In genomic region chr11:46439005-46439543, GRCm38 (mm10) we compare ENCODE assay signal across 27 mouse cellular contexts. TPM values are rescaled to one million over a fixed set of nuclear protein-coding genes. Genes with fewer than 3 reads are reported as not detected.
A peak's percentile ranks its signal among the peaks of the same experiment; 100 is the strongest.
DNase-seq lines count a peak whose midpoint lies in the region; ATAC-seq and TF ChIP-seq lines count a peak whose summit lies in the region.
"Had no signal": no experiment of that assay in that cellular context is flagged by ENCODE, and none has a peak within 500 bp of the region (broad histone marks: within the 10 kb centered on the region; RNA-seq: fewer than 3 reads in every experiment).

No protein-coding gene starts in this region.

- peaks cover 41% of the 10 kb centered on the region for H3K79me2 ChIP-seq in CH12.LX (replicated peaks; ENCODE audit: control insufficient read depth, extremely low read depth, insufficient read depth, poor library complexity, severe bottlenecking)

- no peak for TF ChIP-seq CTCF in CH12.LX (conservative IDR thresholded peaks at IDR 0.05 in 1 of 2, IDR thresholded peaks at IDR 0.05 in 1 of 2; ENCODE audit: low read depth in 2 of 2, low read length in 2 of 2)

- no peaks in the 10 kb centered on the region for H3K27me3 ChIP-seq in erythroblast, embryonic 14.5 days (ENCODE audit: control insufficient read depth)
- H3K27me3 ChIP-seq in CH12.LX (replicated peaks) = no peaks in the 10 kb centered on the region
- no peaks in the 10 kb centered on the region for H3K27me3 ChIP-seq in liver, embryonic 15.5 days
- no peaks in the 10 kb centered on the region for H3K27me3 ChIP-seq in hindbrain, embryonic 10.5 days (ENCODE audit: insufficient read depth, poor library complexity, severe bottlenecking)
- H3K27me3 ChIP-seq: embryonic facial prominence, embryonic 15.5 days; forebrain, embryonic 12.5 days; heart, embryonic 13.5 days; hindbrain, embryonic 12.5 days; intestine, embryonic 15.5 days had no signal

- H3K4me2 ChIP-seq in CH12.LX (ENCODE audit: insufficient read depth, low read depth, poor library complexity, severe bottlenecking) = peak overlapping the region; percentile 57; the same call in 1 of the 2 replicates
- peak overlapping the region; percentile 75 for H3K4me2 ChIP-seq in liver, embryonic 15.5 days
- H3K4me2 ChIP-seq: embryonic facial prominence, embryonic 15.5 days; forebrain, embryonic 12.5 days; heart, embryonic 13.5 days; hindbrain, embryonic 12.5 days; intestine, embryonic 15.5 days had no signal

- TF ChIP-seq RAD21 in CH12.LX (IDR thresholded peaks at IDR 0.05; ENCODE audit: low read depth, low read length) = no peak

- ATAC-seq in erythroblast, adult 5-6 weeks (replicated peaks; ENCODE audit: low FRiP score, poor library complexity, severe bottlenecking) = no peak
- ATAC-seq in liver, embryonic 15.5 days (ENCODE audit: insufficient read depth) = no peak
- no peak for ATAC-seq in inflammation-experienced regulatory T-cells, adult 6 months
- ATAC-seq: CD4-positive, CD25-positive, alpha-beta regulatory T cell, adult 4 months; forebrain, embryonic 16.5 days; hindbrain, postnatal 0 days; intestine, embryonic 15.5 days had no signal

- peak overlapping the region; percentile 39; the same call in 1 of the 2 replicates for H3K9ac ChIP-seq in CH12.LX (ENCODE audit: insufficient read depth, low read depth)
- H3K9ac ChIP-seq in liver, embryonic 15.5 days = no peak overlapping the region
- H3K9ac ChIP-seq: embryonic facial prominence, embryonic 15.5 days; forebrain, embryonic 12.5 days; heart, embryonic 13.5 days; hindbrain, embryonic 12.5 days; intestine, embryonic 15.5 days had no signal

- H3K4me1 ChIP-seq in erythroblast, embryonic 14.5 days (ENCODE audit: control insufficient read depth) = peaks cover 80% of the 10 kb centered on the region
- H3K4me1 ChIP-seq in CH12.LX (ENCODE audit: control insufficient read depth in 1 of 2, insufficient read depth in 2 of 2) = peaks cover 2 to 74% of the 10 kb centered on the region in 2 experiments; a peak in 3 of 4 replicates
- peaks cover 61% of the 10 kb centered on the region for H3K4me1 ChIP-seq in liver, embryonic 15.5 days (replicated peaks)
- H3K4me1 ChIP-seq in hindbrain, embryonic 10.5 days (replicated peaks) = peaks cover 10% of the 10 kb centered on the region; the same call in 1 of the 2 replicates

- in situ Hi-C loops in CH12.LX (cut with MboI; ENCODE audit: low pct_ligation_motif_present, low pct_unique_long_range_greater_than_20kb, low sequenced_read_pairs) = loop anchor here (5.0 kb wide), 2 partner anchors 52 to 132 kb away; partner anchors contain the start of gene Itk

- H3K9me3 ChIP-seq in erythroblast, embryonic 14.5 days (ENCODE audit: control insufficient read depth, low read length) = no peaks in the 10 kb centered on the region
- no peaks in the 10 kb centered on the region for H3K9me3 ChIP-seq in CH12.LX (replicated peaks; ENCODE audit: low read length)
- no peaks in the 10 kb centered on the region for H3K9me3 ChIP-seq in liver, embryonic 15.5 days (replicated peaks)
- H3K9me3 ChIP-seq in hindbrain, embryonic 10.5 days = no peaks in the 10 kb centered on the region
- H3K9me3 ChIP-seq: embryonic facial prominence, embryonic 15.5 days; forebrain, embryonic 12.5 days; heart, embryonic 13.5 days; hindbrain, embryonic 12.5 days; intestine, embryonic 15.5 days had no signal

- TF ChIP-seq POLR2A in CH12.LX (IDR thresholded peaks at IDR 0.05; ENCODE audit: low read depth, low read length) = no peak

- peaks cover 59% of the 10 kb centered on the region for H3K36me3 ChIP-seq in erythroblast, embryonic 14.5 days (ENCODE audit: control insufficient read depth)
- H3K36me3 ChIP-seq in CH12.LX (replicated peaks in 1 of 2; ENCODE audit: control insufficient read depth in 1 of 2, insufficient read depth in 1 of 2, low read length in 1 of 2) = peaks cover 22 to 58% of the 10 kb centered on the region in 2 experiments
- H3K36me3 ChIP-seq in liver, embryonic 15.5 days (replicated peaks) = peaks cover 41% of the 10 kb centered on the region
- H3K36me3 ChIP-seq in hindbrain, embryonic 10.5 days = peaks cover 56% of the 10 kb centered on the region
- H3K36me3 ChIP-seq: intestine, embryonic 15.5 days had no signal

- TF ChIP-seq EP300 in CH12.LX (IDR thresholded peaks at IDR 0.05; ENCODE audit: low read length) = no peak

- peak overlapping the region; percentile 73 for H3K4me3 ChIP-seq in erythroblast, embryonic 14.5 days (replicated peaks)
- no peak overlapping the region for H3K4me3 ChIP-seq in CH12.LX (replicated peaks in 1 of 3; ENCODE audit: low read depth in 2 of 3, low read length in 2 of 3, poor library complexity in 1 of 3)
- H3K4me3 ChIP-seq in liver, embryonic 15.5 days (replicated peaks) = peak overlapping the region; percentile 15
- no peak overlapping the region for H3K4me3 ChIP-seq in hindbrain, embryonic 10.5 days
- H3K4me3 ChIP-seq: embryonic facial prominence, embryonic 15.5 days; forebrain, embryonic 12.5 days; heart, embryonic 13.5 days; hindbrain, embryonic 12.5 days; intestine, embryonic 15.5 days had no signal

- dilution Hi-C loops in CH12.LX (cut with MboI; ENCODE audit: extremely low pct_ligation_motif_present, extremely low pct_unique_long_range_greater_than_20kb, low sequenced_read_pairs) = no loop called here

- 20% methylated on average over 5 of the region's 5 CpGs for WGBS in liver, embryonic 15.5 days (ENCODE audit: insufficient replicate concordance)
- 95% methylated on average over 5 of the region's 5 CpGs for WGBS in hindbrain, embryonic 10.5 days

- DNase-seq in CH12.LX (ENCODE audit: extremely low read depth) = no peak
- peak; percentile 42 for DNase-seq in c-Kit-positive CD71-positive TER-119-positive erythroid progenitor cells, embryonic 14.5 days (ENCODE audit: low spot score)
- DNase-seq in embryo, embryonic 9.5 days (ENCODE audit: extremely low spot score) = no peak
- DNase-seq in hindbrain, embryonic 10.5 days (ENCODE audit: low spot score) = no peak
- DNase-seq: adrenal gland, adult 8-10 months; B cell, adult 2 months; cerebellum, adult 18-20 months; cerebellum, postnatal 10 days; gastrocnemius, postnatal 14 days; heart, postnatal 36 days had no signal

- no peak overlapping the region for H3K27ac ChIP-seq in CH12.LX (ENCODE audit: insufficient read depth, low read depth)
- H3K27ac ChIP-seq in liver, embryonic 15.5 days (replicated peaks) = peak overlapping the region; percentile 39; the same call in 1 of the 2 replicates
- no peak overlapping the region for H3K27ac ChIP-seq in hindbrain, embryonic 10.5 days
- H3K27ac ChIP-seq: embryonic facial prominence, embryonic 15.5 days; forebrain, embryonic 12.5 days; heart, embryonic 13.5 days; hindbrain, embryonic 12.5 days; hindbrain, postnatal 0 days; intestine, embryonic 15.5 days had no signal

TF ChIP-seq in CH12.LX, 34 proteins besides CTCF, POLR2A, EP300 and RAD21 (continues in another document):
- TF ChIP-seq NELFE (IDR thresholded peaks at IDR 0.05; ENCODE audit: low read depth, low read length) = no peak
- TF ChIP-seq JUND (conservative IDR thresholded peaks at IDR 0.05; ENCODE audit: low read depth, low read length) = no peak

RNA-seq across cellular contexts. Expression of gene Med7, which starts 2.3 kb away (rescaled TPM):
- 19.9 and 26.4 TPM in 2 replicates for polyA plus RNA-seq in erythroblast, embryonic 14.5 days (2012)
- 62.1 and 110 TPM in 2 replicates for total RNA-seq in erythroblast, adult 5-6 weeks (2015; ENCODE audit: low replicate concordance)
- total RNA-seq in erythroblast, adult 5-6 weeks (2017; ENCODE audit: low replicate concordance) = 35.3 and 40.0 TPM in 2 replicates
- 32.7 and 37.1 TPM in 2 replicates for total RNA-seq in CH12.LX (2012; rRNA removed)
- total RNA-seq in CH12.LX (2014; rRNA removed) = 104 and 115 TPM in 2 replicates
- 59.9 and 60.0 TPM in 2 replicates for polyA plus RNA-seq in CH12.LX (2012; ENCODE audit: insufficient read length, low read depth)
- 48.2 and 53.4 TPM in 2 replicates for polyA plus RNA-seq in liver, embryonic 15.5 days (2015; fragmentation: Nextera tagmentation; extraction: Ambion mirVana)
- 92.6 and 97.7 TPM in 2 replicates for polyA plus RNA-seq in hindbrain, embryonic 10.5 days (2016; fragmentation: Nextera tagmentation; extraction: Ambion mirVana)
- 10 to 100 TPM; 35.9 to 39.6 (median 37.9) TPM for polyA plus RNA-seq in inflammation-experienced regulatory T-cells, adult 6 months (2017; shearing (Covaris generic))

RNA-seq across cellular contexts. Expression of gene Havcr2, which starts 15.7 kb away (rescaled TPM):
- 0.04 TPM in 1 of 2 replicates, not detected in the other for polyA plus RNA-seq in erythroblast, embryonic 14.5 days (2012)
- 0.19 and 1.5 TPM in 2 replicates for total RNA-seq in erythroblast, adult 5-6 weeks (2015; ENCODE audit: low replicate concordance)
- 1.8 and 3.5 TPM in 2 replicates for total RNA-seq in erythroblast, adult 5-6 weeks (2017; ENCODE audit: low replicate concordance)
- total RNA-seq in CH12.LX (2012; rRNA removed) = 0.08 TPM in 1 of 2 replicates, not detected in the other
- total RNA-seq in CH12.LX (2014; rRNA removed) = 0.20 and 0.27 TPM in 2 replicates
- polyA plus RNA-seq in CH12.LX (2012; ENCODE audit: insufficient read length, low read depth) = 0.44 and 0.60 TPM in 2 replicates
- polyA plus RNA-seq in liver, embryonic 15.5 days (2015; fragmentation: Nextera tagmentation; extraction: Ambion mirVana) = 0.15 and 0.20 TPM in 2 replicates
- polyA plus RNA-seq in hindbrain, embryonic 10.5 days (2016; fragmentation: Nextera tagmentation; extraction: Ambion mirVana) = 0.20 TPM in 1 of 2 replicates, not detected in the other
- polyA plus RNA-seq in inflammation-experienced regulatory T-cells, adult 6 months (2017; shearing (Covaris generic)) = 10 to 100 TPM in 1 of 3 experiments, 1 to 10 TPM in 2; 1.6 to 47.0 (median 2.3) TPM
- total RNA-seq: gastrocnemius, postnatal 14 days had no signal
- polyA plus RNA-seq: embryonic facial prominence, embryonic 11.5 days; forebrain, embryonic 12.5 days had no signal

RNA-seq across cellular contexts. Expression of gene Fam71b, which starts 42.7 kb away (rescaled TPM):
- not detected in 2 replicates for polyA plus RNA-seq in erythroblast, embryonic 14.5 days (2012)
- total RNA-seq in erythroblast, adult 5-6 weeks (2015; ENCODE audit: low replicate concordance) = not detected in 2 replicates
- total RNA-seq in erythroblast, adult 5-6 weeks (2017; ENCODE audit: low replicate concordance) = not detected in 2 replicates
- total RNA-seq in CH12.LX (2012; rRNA removed) (2.6 and 2.7 TPM in 2 replicates), CH12.LX (2014; rRNA removed) (0.46 TPM in 1 of 2 replicates, not detected in the other)
- polyA plus RNA-seq in CH12.LX (2012; ENCODE audit: insufficient read length, low read depth) = 2.4 and 2.6 TPM in 2 replicates
- polyA plus RNA-seq in liver, embryonic 15.5 days (2015; fragmentation: Nextera tagmentation; extraction: Ambion mirVana) = not detected in 2 replicates
- polyA plus RNA-seq in hindbrain, embryonic 10.5 days (2016; fragmentation: Nextera tagmentation; extraction: Ambion mirVana) = not detected in 2 replicates
- polyA plus RNA-seq in inflammation-experienced regulatory T-cells, adult 6 months (2017; shearing (Covaris generic)) = under 1 TPM in 1 of 3 experiments, not detected in 2; 0.69 TPM
- total RNA-seq: adrenal gland, adult 8-10 months; adrenal gland, postnatal 4 days; gastrocnemius, postnatal 14 days; heart, postnatal 36 days; hindbrain, postnatal 0 days had no signal
- polyA plus RNA-seq: brain, embryonic 14.5 days; embryonic facial prominence, embryonic 11.5 days; embryonic facial prominence, embryonic 15.5 days; forebrain, embryonic 12.5 days; forebrain, embryonic 16.5 days; frontal cortex, adult 2 months; heart, embryonic 13.5 days; heart, postnatal 0 days; hindbrain, embryonic 12.5 days; hindbrain, postnatal 0 days; intestine, embryonic 15.5 days had no signal

RNA-seq across cellular contexts. Expression of gene Itk, which starts 49.8 kb away (rescaled TPM):
- polyA plus RNA-seq in erythroblast, embryonic 14.5 days (2012) = 0.02 and 0.06 TPM in 2 replicates
- not detected in 2 replicates for total RNA-seq in erythroblast, adult 5-6 weeks (2015; ENCODE audit: low replicate concordance)
- total RNA-seq in erythroblast, adult 5-6 weeks (2017; ENCODE audit: low replicate concordance) = 0.56 and 1.5 TPM in 2 replicates
- 0.29 and 0.64 TPM in 2 replicates for total RNA-seq in CH12.LX (2012; rRNA removed)
- total RNA-seq in CH12.LX (2014; rRNA removed) = 0.11 and 0.14 TPM in 2 replicates
- polyA plus RNA-seq in CH12.LX (2012; ENCODE audit: insufficient read length, low read depth) = 0.14 and 0.17 TPM in 2 replicates
- polyA plus RNA-seq in liver, embryonic 15.5 days (2015; fragmentation: Nextera tagmentation; extraction: Ambion mirVana) = 0.08 and 0.16 TPM in 2 replicates
- not detected in 2 replicates for polyA plus RNA-seq in hindbrain, embryonic 10.5 days (2016; fragmentation: Nextera tagmentation; extraction: Ambion mirVana)
- 100 to 1,000 TPM in 2 of 3 experiments, 10 to 100 TPM in 1; 82.4 to 182 (median 158) TPM for polyA plus RNA-seq in inflammation-experienced regulatory T-cells, adult 6 months (2017; shearing (Covaris generic))
- total RNA-seq: hindbrain, postnatal 0 days had no signal
- polyA plus RNA-seq: embryonic facial prominence, embryonic 11.5 days; forebrain, embryonic 12.5 days; forebrain, embryonic 16.5 days; heart, embryonic 13.5 days; heart, postnatal 0 days; hindbrain, embryonic 12.5 days had no signal

Comparison
In these comparisons a context has a peak if more than half of its experiments do, and no peak if none do; other contexts are left out.
1. H3K4me3 ChIP-seq: peak in erythroblast, embryonic 14.5 days (single experiment) and liver, embryonic 15.5 days (single experiment); none in CH12.LX (0 of 3) and hindbrain, embryonic 10.5 days (single experiment).